Comparison of ENCODE assay signal across 8 mouse cellular contexts in the genomic region with DNA sequence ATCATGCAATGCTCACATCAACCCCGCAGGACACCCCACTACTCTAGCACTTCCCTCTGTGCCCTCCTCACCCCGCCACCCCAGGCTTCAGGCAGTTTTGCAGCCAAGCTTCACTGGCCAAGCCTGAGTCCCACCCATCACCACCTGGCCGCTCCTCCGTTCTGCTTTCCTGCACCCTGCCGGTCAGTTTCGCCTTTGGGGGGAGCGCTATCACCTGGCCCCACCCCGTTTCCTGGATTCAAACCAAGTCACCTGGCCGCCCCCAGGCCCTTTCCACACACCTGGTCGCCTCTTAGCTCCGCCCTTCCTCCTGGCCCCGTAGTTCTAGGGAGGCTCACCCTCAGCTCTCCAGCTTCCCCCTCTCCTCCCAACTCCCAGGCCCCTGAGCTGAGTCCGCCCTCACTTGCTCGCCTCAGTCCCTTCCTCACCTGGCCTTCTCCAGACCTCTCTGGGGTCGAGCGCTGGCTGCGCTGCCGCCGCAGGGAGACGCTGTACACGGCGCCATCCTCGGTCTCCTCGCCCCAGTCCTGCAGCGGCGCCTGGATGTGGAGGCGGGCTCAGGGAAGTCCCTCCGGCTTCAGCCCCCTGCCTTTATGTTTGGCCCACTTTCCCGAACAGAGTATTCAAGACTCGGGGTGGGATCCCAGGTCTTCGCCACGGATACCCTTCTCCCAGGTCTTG. TPM values are rescaled to one million over a fixed set of nuclear protein-coding genes. Genes with fewer than 3 reads are reported as not detected.
DNase-seq lines count a peak whose midpoint lies in the region; ATAC-seq and TF ChIP-seq lines count a peak whose summit lies in the region.

No protein-coding gene starts in this region.

- peak; percentile 53 for ATAC-seq in forebrain, postnatal 0 days
- no peak for ATAC-seq in midbrain, embryonic 14.5 days (ENCODE audit: low FRiP score, low TSS enrichment)

- peak overlapping the region; percentile 50 for H3K4me3 ChIP-seq in left cerebral cortex, adult 2 months
- peak overlapping the region; percentile 27 for H3K4me3 ChIP-seq in forebrain, postnatal 0 days (ENCODE audit: low read depth, low read length)
- H3K4me3 ChIP-seq in midbrain, embryonic 14.5 days (replicated peaks; ENCODE audit: low read depth, low read length), result peak overlapping the region; percentile 32

- H3K27me3 ChIP-seq in forebrain, postnatal 0 days (ENCODE audit: insufficient read depth, low read length), result peaks cover 41% of the 10 kb centered on the region
- peaks cover 54% of the 10 kb centered on the region for H3K27me3 ChIP-seq in midbrain, embryonic 14.5 days (ENCODE audit: control insufficient read depth, insufficient read depth, low read length)

- peaks cover 8% of the 10 kb centered on the region for H3K4me1 ChIP-seq in forebrain, postnatal 0 days (ENCODE audit: insufficient read depth)
- peaks cover 23% of the 10 kb centered on the region for H3K4me1 ChIP-seq in midbrain, embryonic 14.5 days (ENCODE audit: control insufficient read depth, insufficient read depth, low read length)

- H3K4me2 ChIP-seq in forebrain, postnatal 0 days (ENCODE audit: low read depth), result peak overlapping the region; percentile 59
- H3K4me2 ChIP-seq in midbrain, embryonic 14.5 days (ENCODE audit: low read length), result peak overlapping the region; percentile 57

- intact Hi-C loops in left cerebral cortex, adult 2 months (cut with DNase I), result no loop called here
- intact Hi-C loops in left cerebral cortex, postnatal 36 days (cut with DNase I), result no loop called here
- intact Hi-C loops in left cerebral cortex, postnatal 14 days (cut with DNase I), result loop anchor here (10.0 kb wide), 1 partner anchor 156 kb away; no protein-coding TSS in a partner anchor
- intact Hi-C loops in left cerebral cortex, postnatal 4 days (cut with DNase I), result no loop called here

- WGBS in forebrain, postnatal 0 days, result 2% methylated on average over 32 of the region's 32 CpGs
- 1% methylated on average over 32 of the region's 32 CpGs for WGBS in midbrain, embryonic 14.5 days

- DNase-seq in left cerebral cortex, adult 2 months (ENCODE audit: extremely low spot score in 1 of 2, low spot score in 2 of 2), result no peak
- no peak for DNase-seq in left cerebral cortex, postnatal 36 days (ENCODE audit: low spot score in 2 of 2)
- DNase-seq in cerebellum, adult 18-20 months, result peak; percentile 74 to 75
- DNase-seq in forebrain, postnatal 0 days, result no peak
- peak; percentile 67 to 81 for DNase-seq in kidney, postnatal 4 days
- DNase-seq in midbrain, embryonic 14.5 days, result peak; percentile 47
- DNase-seq in left cerebral cortex, postnatal 14 days (ENCODE audit: low spot score in 2 of 2), result no peak
- DNase-seq in left cerebral cortex, postnatal 4 days, result no peak

- no peak overlapping the region for H3K27ac ChIP-seq in left cerebral cortex, adult 2 months
- H3K27ac ChIP-seq in forebrain, postnatal 0 days (ENCODE audit: low read depth, low read length), result no peak overlapping the region
- H3K27ac ChIP-seq in midbrain, embryonic 14.5 days (replicated peaks; ENCODE audit: low read depth, low read length), result no peak overlapping the region

- no peak; the same call in none of the 2 replicates for TF ChIP-seq CTCF in left cerebral cortex, adult 2 months (IDR thresholded peaks at IDR 0.05)
- TF ChIP-seq CTCF in forebrain, postnatal 0 days (IDR thresholded peaks at IDR 0.05; ENCODE audit: low read depth), result peak; percentile 31; the same call in 1 of the 2 replicates

- H3K9me3 ChIP-seq in forebrain, postnatal 0 days (ENCODE audit: low read length), result no peaks in the 10 kb centered on the region
- no peaks in the 10 kb centered on the region for H3K9me3 ChIP-seq in midbrain, embryonic 14.5 days (ENCODE audit: control insufficient read depth, low read length)

- no peaks in the 10 kb centered on the region for H3K36me3 ChIP-seq in forebrain, postnatal 0 days (ENCODE audit: insufficient read depth)
- no peaks in the 10 kb centered on the region for H3K36me3 ChIP-seq in midbrain, embryonic 14.5 days (ENCODE audit: control insufficient read depth, insufficient read depth, low read length)

- H3K9ac ChIP-seq in forebrain, postnatal 0 days, result peak overlapping the region; percentile 31; the same call in 1 of the 2 replicates
- peak overlapping the region; percentile 46; the same call in 1 of the 2 replicates for H3K9ac ChIP-seq in midbrain, embryonic 14.5 days (replicated peaks; ENCODE audit: low read length)

RNA-seq across cellular contexts. Expression of gene Rgl3, which starts 0.7 kb away (rescaled TPM):
- total RNA-seq in left cerebral cortex, adult 2 months (2021), result 1 to 10 TPM; 2.1 to 3.1 TPM
- 1 to 10 TPM; 1.7 to 2.5 TPM for total RNA-seq in left cerebral cortex, postnatal 36 days (2021)
- 0.24 and 2.1 TPM in 2 replicates for total RNA-seq in forebrain, postnatal 0 days (2014; rRNA removed)
- polyA plus RNA-seq in forebrain, postnatal 0 days (2015; fragmentation: Nextera tagmentation; extraction: Ambion mirVana), result 1.0 and 1.2 TPM in 2 replicates
- 0.53 and 0.68 TPM in 2 replicates for polyA plus RNA-seq in midbrain, embryonic 14.5 days (2014; fragmentation: Nextera tagmentation; extraction: Ambion mirVana)
- total RNA-seq in left cerebral cortex, postnatal 14 days (2021), result 1 to 10 TPM; 1.7 to 2.4 TPM
- total RNA-seq in left cerebral cortex, postnatal 4 days (2021), result 1 to 10 TPM in 1 of 2 experiments, under 1 TPM in 1; 0.90 to 1.4 TPM

RNA-seq across cellular contexts. Expression of gene Ccdc151, which starts 13.9 kb away (rescaled TPM):
- total RNA-seq in left cerebral cortex, adult 2 months (2021), result 10 to 100 TPM in 1 of 2 experiments, 1 to 10 TPM in 1; 9.3 to 10.7 TPM
- 10 to 100 TPM in 1 of 2 experiments, 1 to 10 TPM in 1; 6.8 to 10.0 TPM for total RNA-seq in left cerebral cortex, postnatal 36 days (2021)
- 5.7 and 6.0 TPM in 2 replicates for total RNA-seq in forebrain, postnatal 0 days (2014; rRNA removed)
- 5.5 and 6.4 TPM in 2 replicates for polyA plus RNA-seq in forebrain, postnatal 0 days (2015; fragmentation: Nextera tagmentation; extraction: Ambion mirVana)
- 4.5 and 4.6 TPM in 2 replicates for polyA plus RNA-seq in midbrain, embryonic 14.5 days (2014; fragmentation: Nextera tagmentation; extraction: Ambion mirVana)
- 1 to 10 TPM; 7.3 to 7.7 TPM for total RNA-seq in left cerebral cortex, postnatal 14 days (2021)
- total RNA-seq in left cerebral cortex, postnatal 4 days (2021), result 1 to 10 TPM; 6.2 to 6.9 TPM

RNA-seq across cellular contexts. Expression of gene Prkcsh, which starts 14.0 kb away (rescaled TPM):
- total RNA-seq in left cerebral cortex, adult 2 months (2021), result 100 to 1,000 TPM in 1 of 2 experiments, 10 to 100 TPM in 1; 85.9 to 104 TPM
- total RNA-seq in left cerebral cortex, postnatal 36 days (2021), result 10 to 100 TPM; 92.6 to 98.6 TPM
- 83.2 and 86.5 TPM in 2 replicates for total RNA-seq in forebrain, postnatal 0 days (2014; rRNA removed)
- polyA plus RNA-seq in forebrain, postnatal 0 days (2015; fragmentation: Nextera tagmentation; extraction: Ambion mirVana), result 48.9 and 67.4 TPM in 2 replicates
- 70.6 and 73.2 TPM in 2 replicates for polyA plus RNA-seq in midbrain, embryonic 14.5 days (2014; fragmentation: Nextera tagmentation; extraction: Ambion mirVana)
- 100 to 1,000 TPM in 1 of 2 experiments, 10 to 100 TPM in 1; 98.9 to 102 TPM for total RNA-seq in left cerebral cortex, postnatal 14 days (2021)
- total RNA-seq in left cerebral cortex, postnatal 4 days (2021), result 10 to 100 TPM; 89.6 to 95.2 TPM

RNA-seq across cellular contexts. Expression of gene Epor, which starts 25.3 kb away (rescaled TPM):
- total RNA-seq in left cerebral cortex, adult 2 months (2021), result 10 to 100 TPM; 10.2 to 12.1 TPM
- total RNA-seq in left cerebral cortex, postnatal 36 days (2021), result 10 to 100 TPM in 1 of 2 experiments, 1 to 10 TPM in 1; 7.7 to 11.6 TPM
- 0.24 and 1.0 TPM in 2 replicates for total RNA-seq in forebrain, postnatal 0 days (2014; rRNA removed)
- polyA plus RNA-seq in forebrain, postnatal 0 days (2015; fragmentation: Nextera tagmentation; extraction: Ambion mirVana), result 2.2 and 2.4 TPM in 2 replicates
- polyA plus RNA-seq in midbrain, embryonic 14.5 days (2014; fragmentation: Nextera tagmentation; extraction: Ambion mirVana), result 0.65 and 2.0 TPM in 2 replicates
- total RNA-seq in left cerebral cortex, postnatal 14 days (2021), result 1 to 10 TPM; 1.4 to 3.4 TPM
- 1 to 10 TPM; 1.9 to 2.4 TPM for total RNA-seq in left cerebral cortex, postnatal 4 days (2021)

RNA-seq across cellular contexts. Expression of gene Swsap1, which starts 33.0 kb away (rescaled TPM):
- total RNA-seq in left cerebral cortex, adult 2 months (2021), result 10 to 100 TPM; 12.7 to 14.0 TPM
- 10 to 100 TPM; 14.8 to 15.2 TPM for total RNA-seq in left cerebral cortex, postnatal 36 days (2021)
- 28.2 and 37.7 TPM in 2 replicates for total RNA-seq in forebrain, postnatal 0 days (2014; rRNA removed)
- polyA plus RNA-seq in forebrain, postnatal 0 days (2015; fragmentation: Nextera tagmentation; extraction: Ambion mirVana), result 7.0 and 7.3 TPM in 2 replicates
- polyA plus RNA-seq in midbrain, embryonic 14.5 days (2014; fragmentation: Nextera tagmentation; extraction: Ambion mirVana), result 21.5 and 22.8 TPM in 2 replicates
- total RNA-seq in left cerebral cortex, postnatal 14 days (2021), result 10 to 100 TPM; 14.4 to 15.0 TPM
- total RNA-seq in left cerebral cortex, postnatal 4 days (2021), result 10 to 100 TPM; 11.8 to 12.6 TPM

Comparison
In these comparisons a context has a peak if more than half of its experiments do, and no peak if none do; other contexts are left out.
1. DNase-seq: peak in cerebellum, adult 18-20 months (2 of 2), kidney, postnatal 4 days (2 of 2) and midbrain, embryonic 14.5 days (single experiment); none in left cerebral cortex, adult 2 months (0 of 2), left cerebral cortex, postnatal 36 days (0 of 2), forebrain, postnatal 0 days (single experiment), left cerebral cortex, postnatal 14 days (0 of 2) and left cerebral cortex, postnatal 4 days (single experiment).
2. Peak in every context shown above with its lines, with median percentiles within 50 percentile points of each other: H3K4me3 ChIP-seq.